Mouse (Mus musculus) C2C12 (cell line): ENCODE measurements around the gene Prss34.

ENCODE experiments used
- CTCF ChIP-seq: IDR thresholded peaks from one replicate; pipeline ENCODE4 v1.5.1; 2011; ENCODE audit not compliant: control insufficient read depth, insufficient read depth, insufficient read length
- FOSL1 ChIP-seq: IDR thresholded peaks from one replicate; pipeline ENCODE4 v1.8.0; 2011; ENCODE audit warnings: mild to moderate bottlenecking, low read length; ENCODE audit not compliant: poor library complexity, insufficient read depth, severe bottlenecking
- MYOD1 ChIP-seq: IDR thresholded peaks from one replicate; pipeline ENCODE4 v1.6.1; 2011; ENCODE audit warnings: low read depth; ENCODE audit not compliant: control insufficient read depth, insufficient read length
- MYOG ChIP-seq: IDR thresholded peaks from one replicate; pipeline ENCODE4 v1.6.1; 2011; ENCODE audit not compliant: control insufficient read depth, insufficient read length; ENCODE audit errors: extremely low read depth
- USF1 ChIP-seq: IDR thresholded peaks from one replicate; pipeline ENCODE4 v1.6.1; 2011; ENCODE audit warnings: low read depth, mild to moderate bottlenecking, control low read depth, moderate library complexity

GRCm38 (mm10) chr17:25257804-25258261 lies 40.4 kb upstream of the Prss34 start:
- no peak for TF ChIP-seq CTCF
- no peak for TF ChIP-seq FOSL1
- no peak for TF ChIP-seq USF1
- no peak for TF ChIP-seq MYOG
- TF ChIP-seq MYOD1: no peak
